Mouse (Mus musculus): ENCODE data around the gene Prkn. TPM values are rescaled to one million over a fixed set of nuclear protein-coding genes. Genes with fewer than 3 reads are reported as not detected.

Prkn gene
- polyA plus RNA-seq, 1 experiment from 2014 or later = 2.3 TPM

- Histone ChIP-seq H3K4me1 (replicated peaks; ENCODE audit: control insufficient read depth, insufficient read depth) (no peaks in the 10 kb centered on the region), H3K9ac (ENCODE audit: low read length) (no peak overlapping the region), H3K36me3 (ENCODE audit: control insufficient read depth, insufficient read depth, low read length) (no peaks in the 10 kb centered on the region), H3K9me3 (ENCODE audit: control insufficient read depth, low read length) (no peaks in the 10 kb centered on the region), H3K4me3 (ENCODE audit: low read depth, low read length) (no peak overlapping the region), H3K4me2 (replicated peaks; ENCODE audit: low read depth) (no peak overlapping the region), H3K27ac (replicated peaks) (no peak overlapping the region), H3K27me3 (ENCODE audit: control insufficient read depth, insufficient read depth, low read length) (no peaks in the 10 kb centered on the region)
- no peak for TF ChIP-seq CTCF (IDR thresholded peaks at IDR 0.05; ENCODE audit: low read depth)
- no peak for TF ChIP-seq EP300 (optimal IDR thresholded peaks at IDR 0.05)
- no peak for ATAC-seq (ENCODE audit: low FRiP score, low TSS enrichment)
- DNase-seq (ENCODE audit: low spot score) = no peak
- 67% methylated on average over 7 of the region's 8 CpGs for WGBS
These were observed 1204.0 kb downstream of the Prkn start for GRCm38 (mm10) chr17:12044222-12044621.

DNA sequence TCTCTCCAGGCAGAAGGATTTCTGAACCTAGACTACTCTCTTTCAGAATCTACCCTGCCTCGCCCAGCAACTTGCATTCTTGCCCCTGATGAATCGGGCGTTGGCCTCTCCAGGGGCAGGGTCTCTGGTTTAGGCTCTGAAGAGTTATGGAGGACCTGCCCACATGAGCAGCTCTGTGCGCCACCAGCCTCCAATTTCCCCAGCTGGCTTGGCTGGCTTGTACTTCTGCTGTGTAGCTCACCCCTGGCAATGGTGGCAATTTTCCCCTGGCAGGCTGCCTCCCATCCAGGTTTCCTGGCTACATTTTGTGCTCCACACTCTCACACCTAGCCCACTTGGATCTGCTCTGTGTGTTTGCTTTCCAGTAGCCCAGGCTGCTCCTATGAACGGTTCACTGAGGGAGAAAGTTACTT lies 1205.7 kb downstream of the Prkn start:
- Histone ChIP-seq H3K4me3 (ENCODE audit: low read depth, low read length) (no peak overlapping the region), H3K4me1 (replicated peaks; ENCODE audit: control insufficient read depth, insufficient read depth) (no peaks in the 10 kb centered on the region), H3K9ac (ENCODE audit: low read length) (no peak overlapping the region), H3K27me3 (ENCODE audit: control insufficient read depth, insufficient read depth, low read length) (no peaks in the 10 kb centered on the region), H3K27ac (replicated peaks) (no peak overlapping the region), H3K9me3 (ENCODE audit: control insufficient read depth, low read length) (no peaks in the 10 kb centered on the region), H3K36me3 (ENCODE audit: control insufficient read depth, insufficient read depth, low read length) (no peaks in the 10 kb centered on the region), H3K4me2 (replicated peaks; ENCODE audit: low read depth) (no peak overlapping the region)
- no peak for TF ChIP-seq EP300 (optimal IDR thresholded peaks at IDR 0.05)
- no peak for TF ChIP-seq CTCF (IDR thresholded peaks at IDR 0.05; ENCODE audit: low read depth)
- DNase-seq (ENCODE audit: low spot score) (no peak), ATAC-seq (ENCODE audit: low FRiP score, low TSS enrichment) (no peak)
- 50% methylated on average over 5 of the region's 5 CpGs for WGBS

DNA sequence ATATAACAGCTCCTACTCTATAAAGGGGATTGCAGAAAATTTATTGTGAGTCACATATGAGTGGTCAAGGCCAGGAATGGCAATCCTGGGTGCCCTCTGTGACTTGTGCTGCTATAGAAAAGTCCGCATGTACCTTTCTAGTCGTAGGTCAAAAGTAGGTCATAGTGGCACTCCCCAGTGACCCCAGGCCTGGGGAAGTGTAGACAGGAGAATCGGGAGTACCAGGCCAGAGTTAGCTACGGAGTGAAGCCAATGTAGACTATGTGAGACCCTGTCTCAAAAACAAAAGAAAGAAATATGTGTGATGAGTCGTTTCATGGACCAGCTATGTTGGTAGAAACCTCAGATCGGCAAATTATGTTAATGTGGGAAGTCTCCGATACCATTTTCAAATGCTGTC lies 1206.8 kb downstream of the Prkn start:
- DNase-seq (ENCODE audit: low spot score) (no peak), ATAC-seq (ENCODE audit: low FRiP score, low TSS enrichment) (no peak)
- H3K4me1 ChIP-seq (replicated peaks; ENCODE audit: control insufficient read depth, insufficient read depth) = no peaks in the 10 kb centered on the region
- H3K27me3 ChIP-seq (ENCODE audit: control insufficient read depth, insufficient read depth, low read length) = no peaks in the 10 kb centered on the region
- no peak overlapping the region for H3K4me2 ChIP-seq (replicated peaks; ENCODE audit: low read depth)
- no peaks in the 10 kb centered on the region for H3K9me3 ChIP-seq (ENCODE audit: control insufficient read depth, low read length)
- WGBS = 75% methylated on average over 7 of the region's 7 CpGs
- TF ChIP-seq EP300 (optimal IDR thresholded peaks at IDR 0.05) (no peak), CTCF (IDR thresholded peaks at IDR 0.05; ENCODE audit: low read depth) (no peak)
- H3K36me3 ChIP-seq (ENCODE audit: control insufficient read depth, insufficient read depth, low read length) = no peaks in the 10 kb centered on the region
- no peak overlapping the region for H3K27ac ChIP-seq (replicated peaks)
- H3K4me3 ChIP-seq (ENCODE audit: low read depth, low read length) = no peak overlapping the region
- no peak overlapping the region for H3K9ac ChIP-seq (ENCODE audit: low read length)

GRCm38 (mm10) chr17:12047523-12047922 lies 1207.3 kb downstream of the Prkn start:
- TF ChIP-seq CTCF (IDR thresholded peaks at IDR 0.05; ENCODE audit: low read depth) (no peak), EP300 (optimal IDR thresholded peaks at IDR 0.05) (no peak)

GRCm38 (mm10) chr17:12048695-12049490 lies 1208.7 kb downstream of the Prkn start:
- TF ChIP-seq EP300 (optimal IDR thresholded peaks at IDR 0.05) (no peak), CTCF (IDR thresholded peaks at IDR 0.05; ENCODE audit: low read depth) (no peak)
- Histone ChIP-seq H3K9me3 (ENCODE audit: control insufficient read depth, low read length) (no peaks in the 10 kb centered on the region), H3K27ac (replicated peaks) (no peak overlapping the region), H3K36me3 (ENCODE audit: control insufficient read depth, insufficient read depth, low read length) (no peaks in the 10 kb centered on the region), H3K27me3 (ENCODE audit: control insufficient read depth, insufficient read depth, low read length) (no peaks in the 10 kb centered on the region), H3K4me2 (replicated peaks; ENCODE audit: low read depth) (no peak overlapping the region), H3K4me3 (ENCODE audit: low read depth, low read length) (no peak overlapping the region), H3K9ac (ENCODE audit: low read length) (no peak overlapping the region), H3K4me1 (replicated peaks; ENCODE audit: control insufficient read depth, insufficient read depth) (no peaks in the 10 kb centered on the region)
- DNase-seq (ENCODE audit: low spot score) (no peak), ATAC-seq (ENCODE audit: low FRiP score, low TSS enrichment) (no peak)
- WGBS = 40% methylated on average over 9 of the region's 9 CpGs

More at GRCm38 (mm10) chr17:12047523-12047922, 1207.3 kb downstream of the Prkn start:
- DNase-seq (ENCODE audit: low spot score) (no peak), ATAC-seq (ENCODE audit: low FRiP score, low TSS enrichment) (no peak)
- 43% methylated on average over 6 of the region's 6 CpGs for WGBS
- Histone ChIP-seq H3K4me1 (replicated peaks; ENCODE audit: control insufficient read depth, insufficient read depth) (no peaks in the 10 kb centered on the region), H3K9ac (ENCODE audit: low read length) (no peak overlapping the region), H3K4me3 (ENCODE audit: low read depth, low read length) (no peak overlapping the region), H3K9me3 (ENCODE audit: control insufficient read depth, low read length) (no peaks in the 10 kb centered on the region), H3K27me3 (ENCODE audit: control insufficient read depth, insufficient read depth, low read length) (no peaks in the 10 kb centered on the region), H3K36me3 (ENCODE audit: control insufficient read depth, insufficient read depth, low read length) (no peaks in the 10 kb centered on the region), H3K4me2 (replicated peaks; ENCODE audit: low read depth) (no peak overlapping the region), H3K27ac (replicated peaks) (no peak overlapping the region)

DNA sequence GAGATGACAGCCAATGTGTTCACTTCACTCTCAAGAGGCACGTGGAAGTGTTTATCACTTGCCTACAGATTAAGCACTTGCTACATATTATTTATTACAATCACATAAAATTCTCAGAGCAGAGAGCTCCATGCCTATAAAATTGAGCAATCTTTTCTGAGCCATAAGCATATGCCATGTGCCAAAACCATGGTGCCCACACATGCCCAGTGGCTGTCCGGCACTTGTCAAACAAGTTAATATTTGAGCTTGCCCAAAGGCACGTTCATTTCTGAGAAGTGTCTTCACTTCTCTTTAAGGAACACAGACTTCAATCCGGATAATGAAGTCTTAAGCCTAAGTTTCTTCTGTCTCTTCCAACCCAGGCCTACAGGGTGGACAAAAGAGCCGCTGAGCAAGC lies 1210.1 kb downstream of the Prkn start:
- H3K9ac ChIP-seq (ENCODE audit: low read length) = no peak overlapping the region
- ATAC-seq (ENCODE audit: low FRiP score, low TSS enrichment) (no peak), DNase-seq (ENCODE audit: low spot score) (no peak)
- WGBS = 74% methylated on average over 5 of the region's 5 CpGs
- no peak overlapping the region for H3K27ac ChIP-seq (replicated peaks)
- H3K36me3 ChIP-seq (ENCODE audit: control insufficient read depth, insufficient read depth, low read length) = no peaks in the 10 kb centered on the region
- H3K4me1 ChIP-seq (replicated peaks; ENCODE audit: control insufficient read depth, insufficient read depth) = no peaks in the 10 kb centered on the region
- H3K9me3 ChIP-seq (ENCODE audit: control insufficient read depth, low read length) = no peaks in the 10 kb centered on the region
- TF ChIP-seq EP300 (optimal IDR thresholded peaks at IDR 0.05) = no peak
- no peak for TF ChIP-seq CTCF (IDR thresholded peaks at IDR 0.05; ENCODE audit: low read depth)
- no peak overlapping the region for H3K4me2 ChIP-seq (replicated peaks; ENCODE audit: low read depth)
- no peaks in the 10 kb centered on the region for H3K27me3 ChIP-seq (ENCODE audit: control insufficient read depth, insufficient read depth, low read length)
- H3K4me3 ChIP-seq (ENCODE audit: low read depth, low read length) = no peak overlapping the region
